Mouse (Mus musculus): ENCODE data around the gene Htatip2. TPM values are rescaled to one million over a fixed set of nuclear protein-coding genes. Genes with fewer than 3 reads are reported as not detected.
A peak's percentile ranks its signal among the peaks of the same experiment; 100 is the strongest.

The Htatip2 gene
- polyA plus RNA-seq, 1 experiment = 14.6 TPM

DNA sequence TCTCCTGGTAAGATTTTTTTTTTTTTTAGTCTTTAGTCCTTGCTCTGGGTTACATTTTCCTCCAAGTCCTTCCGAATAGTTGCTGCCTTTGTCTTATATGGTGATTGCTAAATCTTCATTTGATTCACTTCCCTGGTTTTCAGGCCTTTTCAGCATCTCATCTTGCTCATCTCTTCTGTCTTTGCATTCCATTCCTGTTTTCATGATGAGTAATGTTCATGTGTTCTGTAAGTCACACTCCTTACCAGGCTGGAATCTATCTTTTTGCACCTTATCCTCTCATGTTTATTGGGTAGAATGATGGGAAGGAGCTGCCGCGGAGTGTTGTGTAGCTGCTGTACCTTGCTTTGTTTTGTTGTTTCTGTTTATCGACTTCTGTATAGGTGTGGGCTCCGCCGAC is 50.2 kb downstream of the Htatip2 start:
- no peaks in the 10 kb centered on the region for H3K4me1 ChIP-seq (ENCODE audit: control insufficient read depth, insufficient read depth, low read length)
- TF ChIP-seq POLR2A (IDR thresholded peaks at IDR 0.05; ENCODE audit: insufficient read depth, low read length) = no peak
- TF ChIP-seq CTCF (IDR thresholded peaks at IDR 0.05; ENCODE audit: low read depth, low read length) = no peak
- no peak for TF ChIP-seq EP300 (IDR thresholded peaks at IDR 0.05; ENCODE audit: insufficient read depth, low read depth, low read length)
- H3K27me3 ChIP-seq (ENCODE audit: control insufficient read depth, insufficient read depth, low read length, poor library complexity, severe bottlenecking) = no peaks in the 10 kb centered on the region
- H3K9ac ChIP-seq (ENCODE audit: low read depth, poor library complexity, severe bottlenecking) = no peak overlapping the region
- H3K9me3 ChIP-seq (replicated peaks; ENCODE audit: control insufficient read depth, insufficient read depth, low read length, poor library complexity, severe bottlenecking) = no peaks in the 10 kb centered on the region
- H3K4me3 ChIP-seq (ENCODE audit: low read depth, low read length) = no peak overlapping the region
- peaks cover 45% of the 10 kb centered on the region for H3K36me3 ChIP-seq (ENCODE audit: control insufficient read depth, insufficient read depth, low read length, poor library complexity, severe bottlenecking)
- 0 out of 2 replicates have a peak overlapping the region, but pooled peaks have one; percentile 5 for H3K27ac ChIP-seq (ENCODE audit: insufficient read depth, low read length)

GRCm38 (mm10) chr7:49809562-49809961 is 50.6 kb downstream of the Htatip2 start:
- TF ChIP-seq POLR2A (IDR thresholded peaks at IDR 0.05; ENCODE audit: insufficient read depth, low read length) = no peak
- no peak for TF ChIP-seq EP300 (IDR thresholded peaks at IDR 0.05; ENCODE audit: insufficient read depth, low read depth, low read length)
- TF ChIP-seq CTCF (IDR thresholded peaks at IDR 0.05; ENCODE audit: low read depth, low read length) = no peak
- H3K27me3 ChIP-seq (ENCODE audit: control insufficient read depth, insufficient read depth, low read length, poor library complexity, severe bottlenecking) = no peaks in the 10 kb centered on the region
- no peak overlapping the region for H3K4me3 ChIP-seq (ENCODE audit: low read depth, low read length)
- H3K4me1 ChIP-seq (ENCODE audit: control insufficient read depth, insufficient read depth, low read length) = no peaks in the 10 kb centered on the region
- H3K36me3 ChIP-seq (ENCODE audit: control insufficient read depth, insufficient read depth, low read length, poor library complexity, severe bottlenecking) = peaks cover 48% of the 10 kb centered on the region
- H3K27ac ChIP-seq (ENCODE audit: insufficient read depth, low read length) = 0 out of 2 replicates have a peak overlapping the region, but pooled peaks have one; percentile 5
- H3K9ac ChIP-seq (ENCODE audit: low read depth, poor library complexity, severe bottlenecking) = no peak overlapping the region
- H3K9me3 ChIP-seq (replicated peaks; ENCODE audit: control insufficient read depth, insufficient read depth, low read length, poor library complexity, severe bottlenecking) = no peaks in the 10 kb centered on the region

- Histone ChIP-seq H3K36me3 (ENCODE audit: control insufficient read depth, insufficient read depth, low read length, poor library complexity, severe bottlenecking) (peaks cover 43% of the 10 kb centered on the region), H3K9ac (ENCODE audit: low read depth, poor library complexity, severe bottlenecking) (no peak overlapping the region), H3K9me3 (replicated peaks; ENCODE audit: control insufficient read depth, insufficient read depth, low read length, poor library complexity, severe bottlenecking) (no peaks in the 10 kb centered on the region), H3K4me3 (ENCODE audit: low read depth, low read length) (no peak overlapping the region), H3K4me1 (ENCODE audit: control insufficient read depth, insufficient read depth, low read length) (no peaks in the 10 kb centered on the region), H3K27me3 (ENCODE audit: control insufficient read depth, insufficient read depth, low read length, poor library complexity, severe bottlenecking) (no peaks in the 10 kb centered on the region), H3K27ac (ENCODE audit: insufficient read depth, low read length) (no peak overlapping the region)
- TF ChIP-seq POLR2A (IDR thresholded peaks at IDR 0.05; ENCODE audit: insufficient read depth, low read length) (no peak), EP300 (IDR thresholded peaks at IDR 0.05; ENCODE audit: insufficient read depth, low read depth, low read length) (no peak), CTCF (IDR thresholded peaks at IDR 0.05; ENCODE audit: low read depth, low read length) (peak; percentile 4)
These were observed 52.4 kb downstream of the Htatip2 start for GRCm38 (mm10) chr7:49811346-49811745.

DNA sequence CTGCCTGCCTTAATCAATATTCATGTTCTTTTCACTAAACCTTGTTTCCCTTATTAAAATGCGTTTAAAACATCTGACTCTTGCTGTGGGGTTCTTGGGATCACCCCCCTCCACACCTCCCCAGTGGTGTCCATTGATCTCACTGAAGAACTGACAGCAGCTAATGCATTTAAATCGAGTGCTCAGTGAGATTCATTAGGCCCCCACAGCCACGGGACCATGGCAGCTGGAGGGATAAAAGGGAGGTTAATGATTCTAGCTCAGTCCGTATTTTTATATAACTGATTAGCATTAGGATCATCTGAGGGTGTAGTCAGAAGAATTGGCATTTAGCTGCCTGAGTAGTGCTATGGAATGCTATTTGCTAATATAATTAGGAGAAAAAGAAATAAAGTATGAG is 60.5 kb downstream of the Htatip2 start:
- Histone ChIP-seq H3K36me3 (ENCODE audit: control insufficient read depth, insufficient read depth, low read length, poor library complexity, severe bottlenecking) (peaks cover 23% of the 10 kb centered on the region), H3K27ac (ENCODE audit: insufficient read depth, low read length) (no peak overlapping the region), H3K9me3 (replicated peaks; ENCODE audit: control insufficient read depth, insufficient read depth, low read length, poor library complexity, severe bottlenecking) (no peaks in the 10 kb centered on the region), H3K4me1 (ENCODE audit: control insufficient read depth, insufficient read depth, low read length) (no peaks in the 10 kb centered on the region), H3K27me3 (ENCODE audit: control insufficient read depth, insufficient read depth, low read length, poor library complexity, severe bottlenecking) (no peaks in the 10 kb centered on the region), H3K9ac (ENCODE audit: low read depth, poor library complexity, severe bottlenecking) (no peak overlapping the region), H3K4me3 (ENCODE audit: low read depth, low read length) (no peak overlapping the region)
- TF ChIP-seq POLR2A (IDR thresholded peaks at IDR 0.05; ENCODE audit: insufficient read depth, low read length) = no peak

- Histone ChIP-seq H3K27ac (ENCODE audit: insufficient read depth, low read length) (no peak overlapping the region), H3K4me3 (ENCODE audit: low read depth, low read length) (no peak overlapping the region), H3K27me3 (ENCODE audit: control insufficient read depth, insufficient read depth, low read length, poor library complexity, severe bottlenecking) (no peaks in the 10 kb centered on the region), H3K9me3 (replicated peaks; ENCODE audit: control insufficient read depth, insufficient read depth, low read length, poor library complexity, severe bottlenecking) (no peaks in the 10 kb centered on the region), H3K9ac (ENCODE audit: low read depth, poor library complexity, severe bottlenecking) (no peak overlapping the region), H3K4me1 (ENCODE audit: control insufficient read depth, insufficient read depth, low read length) (no peaks in the 10 kb centered on the region), H3K36me3 (ENCODE audit: control insufficient read depth, insufficient read depth, low read length, poor library complexity, severe bottlenecking) (peaks cover 18% of the 10 kb centered on the region)
- TF ChIP-seq POLR2A (IDR thresholded peaks at IDR 0.05; ENCODE audit: insufficient read depth, low read length) = no peak
- TF ChIP-seq CTCF (IDR thresholded peaks at IDR 0.05; ENCODE audit: low read depth, low read length) = no peak
- no peak for TF ChIP-seq EP300 (IDR thresholded peaks at IDR 0.05; ENCODE audit: insufficient read depth, low read depth, low read length)
These were observed 62.5 kb downstream of the Htatip2 start for GRCm38 (mm10) chr7:49821370-49821769.

GRCm38 (mm10) chr7:49822028-49822427 is 63.1 kb downstream of the Htatip2 start:
- no peak for TF ChIP-seq CTCF (IDR thresholded peaks at IDR 0.05; ENCODE audit: low read depth, low read length)
- no peak for TF ChIP-seq EP300 (IDR thresholded peaks at IDR 0.05; ENCODE audit: insufficient read depth, low read depth, low read length)
- no peak for TF ChIP-seq POLR2A (IDR thresholded peaks at IDR 0.05; ENCODE audit: insufficient read depth, low read length)
- Histone ChIP-seq H3K27me3 (ENCODE audit: control insufficient read depth, insufficient read depth, low read length, poor library complexity, severe bottlenecking) (no peaks in the 10 kb centered on the region), H3K4me3 (ENCODE audit: low read depth, low read length) (no peak overlapping the region), H3K9me3 (replicated peaks; ENCODE audit: control insufficient read depth, insufficient read depth, low read length, poor library complexity, severe bottlenecking) (no peaks in the 10 kb centered on the region), H3K9ac (ENCODE audit: low read depth, poor library complexity, severe bottlenecking) (no peak overlapping the region), H3K4me1 (ENCODE audit: control insufficient read depth, insufficient read depth, low read length) (no peaks in the 10 kb centered on the region), H3K36me3 (ENCODE audit: control insufficient read depth, insufficient read depth, low read length, poor library complexity, severe bottlenecking) (peaks cover 24% of the 10 kb centered on the region), H3K27ac (ENCODE audit: insufficient read depth, low read length) (no peak overlapping the region)

Other genes starting within 250 kb of the Htatip2 start
- not detected in 2 replicates for gene Dbx1, start 122.3 kb upstream of the Htatip2 start, polyA plus RNA-seq (2011; ENCODE audit: insufficient read depth, insufficient read length, low read depth, missing spikeins)
- gene Prmt3, start 19.2 kb downstream of the Htatip2 start, polyA plus RNA-seq (2011; ENCODE audit: insufficient read depth, insufficient read length, low read depth, missing spikeins) = 83.3 and 84.2 TPM in 2 replicates
- gene Slc6a5, start 151.0 kb downstream of the Htatip2 start, polyA plus RNA-seq (2011; ENCODE audit: insufficient read depth, insufficient read length, low read depth, missing spikeins) = not detected in 2 replicates
- 0.52 TPM in 1 of 2 replicates, not detected in the other for gene Nell1, start 215.7 kb downstream of the Htatip2 start, polyA plus RNA-seq (2011; ENCODE audit: insufficient read depth, insufficient read length, low read depth, missing spikeins)

Measured in ES-Bruce4 (cell line).